Comparison of ENCODE assay signal across 22 mouse cellular contexts in genomic region chr11:119766023-119766422, GRCm38 (mm10).
DNase-seq lines count a peak whose midpoint lies in the region; ATAC-seq and TF ChIP-seq lines count a peak whose summit lies in the region.
"Had no signal": no experiment of that assay in that cellular context is flagged by ENCODE, and none has a peak within 500 bp of the region (broad histone marks: within the 10 kb centered on the region; RNA-seq: fewer than 3 reads in every experiment).

No protein-coding gene starts in this region.

- no peak overlapping the region for H3K9ac ChIP-seq in hindbrain, embryonic 11.5 days (ENCODE audit: low read depth, low read length)
- H3K9ac ChIP-seq in hindbrain, embryonic 16.5 days (ENCODE audit: low read depth, low read length): no peak overlapping the region
- no peak overlapping the region for H3K9ac ChIP-seq in midbrain, embryonic 13.5 days (replicated peaks)
- no peak overlapping the region for H3K9ac ChIP-seq in midbrain, embryonic 11.5 days (ENCODE audit: low read length)
- H3K9ac ChIP-seq in neural tube, embryonic 13.5 days: 0 out of 2 replicates have a peak overlapping the region, but pooled peaks have one; percentile 0
- H3K9ac ChIP-seq: kidney, embryonic 15.5 days; liver, embryonic 14.5 days had no signal

- 91% methylated on average over 6 of the region's 6 CpGs for WGBS in hindbrain, embryonic 11.5 days
- 77% methylated on average over 6 of the region's 6 CpGs for WGBS in hindbrain, embryonic 16.5 days
- WGBS in midbrain, embryonic 13.5 days: 87% methylated on average over 6 of the region's 6 CpGs
- 88% methylated on average over 6 of the region's 6 CpGs for WGBS in midbrain, embryonic 11.5 days
- WGBS in neural tube, embryonic 13.5 days: 65% methylated on average over 6 of the region's 6 CpGs

- H3K27me3 ChIP-seq in hindbrain, embryonic 11.5 days (ENCODE audit: control insufficient read depth, insufficient read depth, low read length): no peaks in the 10 kb centered on the region
- H3K27me3 ChIP-seq in hindbrain, embryonic 16.5 days (replicated peaks; ENCODE audit: control insufficient read depth, insufficient read depth, low read length): no peaks in the 10 kb centered on the region
- no peaks in the 10 kb centered on the region for H3K27me3 ChIP-seq in midbrain, embryonic 13.5 days
- H3K27me3 ChIP-seq in midbrain, embryonic 11.5 days (ENCODE audit: control insufficient read depth, insufficient read depth, low read length): no peaks in the 10 kb centered on the region
- no peaks in the 10 kb centered on the region for H3K27me3 ChIP-seq in neural tube, embryonic 13.5 days
- H3K27me3 ChIP-seq: kidney, embryonic 15.5 days; Patski had no signal

- no peak overlapping the region for H3K4me2 ChIP-seq in hindbrain, embryonic 11.5 days (replicated peaks; ENCODE audit: low read depth, low read length)
- no peak overlapping the region for H3K4me2 ChIP-seq in hindbrain, embryonic 16.5 days (ENCODE audit: low read length)
- no peak overlapping the region for H3K4me2 ChIP-seq in midbrain, embryonic 13.5 days (replicated peaks)
- no peak overlapping the region for H3K4me2 ChIP-seq in midbrain, embryonic 11.5 days
- H3K4me2 ChIP-seq in neural tube, embryonic 13.5 days: no peak overlapping the region
- H3K4me2 ChIP-seq: kidney, embryonic 15.5 days had no signal

- no peak for ATAC-seq in hindbrain, embryonic 11.5 days (ENCODE audit: low FRiP score)
- no peak for ATAC-seq in hindbrain, embryonic 16.5 days
- ATAC-seq in midbrain, embryonic 13.5 days: peak; percentile 40; the same call in 1 of the 2 replicates
- no peak for ATAC-seq in midbrain, embryonic 11.5 days (ENCODE audit: low FRiP score)
- 0 out of 2 replicates have a peak, but pooled peaks have one; percentile 9 for ATAC-seq in neural tube, embryonic 13.5 days (ENCODE audit: low read depth)
- ATAC-seq in activated CD4-positive, CD25-positive, alpha-beta regulatory T cell, adult 4 months: no peak
- ATAC-seq: forebrain, embryonic 14.5 days; Patski had no signal

- H3K9me3 ChIP-seq in hindbrain, embryonic 11.5 days (ENCODE audit: control insufficient read depth, low read length): no peaks in the 10 kb centered on the region
- no peaks in the 10 kb centered on the region for H3K9me3 ChIP-seq in hindbrain, embryonic 16.5 days (ENCODE audit: control insufficient read depth, low read length)
- no peaks in the 10 kb centered on the region for H3K9me3 ChIP-seq in midbrain, embryonic 13.5 days
- no peaks in the 10 kb centered on the region for H3K9me3 ChIP-seq in midbrain, embryonic 11.5 days (ENCODE audit: control insufficient read depth, low read length)
- H3K9me3 ChIP-seq in neural tube, embryonic 13.5 days: no peaks in the 10 kb centered on the region
- H3K9me3 ChIP-seq: kidney, embryonic 15.5 days had no signal

- peak overlapping the region; percentile 46 for H3K27ac ChIP-seq in gastrocnemius, adult 2 months
- peak overlapping the region; percentile 34 for H3K27ac ChIP-seq in hindbrain, embryonic 11.5 days (ENCODE audit: low read depth, low read length)
- H3K27ac ChIP-seq in hindbrain, embryonic 16.5 days (ENCODE audit: low read depth, low read length): no peak overlapping the region
- H3K27ac ChIP-seq in midbrain, embryonic 13.5 days: peak overlapping the region; percentile 65; the same call in 1 of the 2 replicates
- no peak overlapping the region for H3K27ac ChIP-seq in midbrain, embryonic 11.5 days (ENCODE audit: low read depth, low read length)
- peak overlapping the region; percentile 67; the same call in 1 of the 2 replicates for H3K27ac ChIP-seq in neural tube, embryonic 13.5 days (replicated peaks)
- H3K27ac ChIP-seq: kidney, embryonic 15.5 days; liver, embryonic 14.5 days had no signal

- intact Hi-C loops in gastrocnemius, adult 2 months (cut with DNase I): no loop called here

- no peaks in the 10 kb centered on the region for H3K36me3 ChIP-seq in hindbrain, embryonic 11.5 days (ENCODE audit: control insufficient read depth, insufficient read depth, low read length)
- H3K36me3 ChIP-seq in hindbrain, embryonic 16.5 days (ENCODE audit: control insufficient read depth, insufficient read depth, low read length): no peaks in the 10 kb centered on the region
- H3K36me3 ChIP-seq in midbrain, embryonic 13.5 days: no peaks in the 10 kb centered on the region
- H3K36me3 ChIP-seq in midbrain, embryonic 11.5 days (ENCODE audit: control insufficient read depth, insufficient read depth, low read length): no peaks in the 10 kb centered on the region
- no peaks in the 10 kb centered on the region for H3K36me3 ChIP-seq in neural tube, embryonic 13.5 days

- peaks cover 13% of the 10 kb centered on the region for H3K4me1 ChIP-seq in hindbrain, embryonic 11.5 days (replicated peaks; ENCODE audit: control insufficient read depth, insufficient read depth, low read length)
- peaks cover 13% of the 10 kb centered on the region for H3K4me1 ChIP-seq in hindbrain, embryonic 16.5 days (ENCODE audit: control insufficient read depth, insufficient read depth, low read depth, low read length)
- peaks cover 49% of the 10 kb centered on the region for H3K4me1 ChIP-seq in midbrain, embryonic 13.5 days (replicated peaks)
- H3K4me1 ChIP-seq in midbrain, embryonic 11.5 days (ENCODE audit: control insufficient read depth, insufficient read depth, low read length): peaks cover 19% of the 10 kb centered on the region
- peaks cover 54% of the 10 kb centered on the region for H3K4me1 ChIP-seq in neural tube, embryonic 13.5 days (replicated peaks)
- H3K4me1 ChIP-seq: kidney, embryonic 15.5 days had no signal

- TF ChIP-seq CTCF in gastrocnemius, adult 2 months (IDR thresholded peaks at IDR 0.05): no peak

- DNase-seq in gastrocnemius, adult 2 months: no peak
- no peak for DNase-seq in gastrocnemius, postnatal 10 days
- DNase-seq in hindbrain, embryonic 11.5 days (ENCODE audit: low spot score): no peak
- no peak for DNase-seq in midbrain, embryonic 11.5 days (ENCODE audit: low spot score, missing footprints)
- DNase-seq: adrenal gland, postnatal 25 days; kidney, adult 18-20 months; kidney, postnatal 25 days; liver; lung, adult 2 months; lung, postnatal 14 days; retina, postnatal 1 day; right cerebral cortex, postnatal 14 days; thymus, postnatal 4 days had no signal

- H3K4me3 ChIP-seq in gastrocnemius, adult 2 months: no peak overlapping the region
- no peak overlapping the region for H3K4me3 ChIP-seq in hindbrain, embryonic 11.5 days (ENCODE audit: low read depth, low read length)
- H3K4me3 ChIP-seq in hindbrain, embryonic 16.5 days (ENCODE audit: low read length): no peak overlapping the region
- H3K4me3 ChIP-seq in midbrain, embryonic 13.5 days (replicated peaks): no peak overlapping the region
- H3K4me3 ChIP-seq in midbrain, embryonic 11.5 days (ENCODE audit: low read depth, low read length): no peak overlapping the region
- H3K4me3 ChIP-seq in neural tube, embryonic 13.5 days: no peak overlapping the region
- H3K4me3 ChIP-seq: erythroblast, embryonic 14.5 days; kidney, embryonic 15.5 days had no signal

Comparison
In these comparisons a context has a peak if more than half of its experiments do, and no peak if none do; other contexts are left out.
1. H3K27ac ChIP-seq: peak in gastrocnemius, adult 2 months (single experiment), hindbrain, embryonic 11.5 days (single experiment), midbrain, embryonic 13.5 days (single experiment) and neural tube, embryonic 13.5 days (single experiment); none in hindbrain, embryonic 16.5 days (single experiment) and midbrain, embryonic 11.5 days (single experiment).
2. ATAC-seq: peak in midbrain, embryonic 13.5 days (single experiment) and neural tube, embryonic 13.5 days (single experiment); none in hindbrain, embryonic 11.5 days (single experiment), hindbrain, embryonic 16.5 days (single experiment), midbrain, embryonic 11.5 days (single experiment) and activated CD4-positive, CD25-positive, alpha-beta regulatory T cell, adult 4 months (single experiment).